Mouse (Mus musculus): ENCODE results near the gene Gm28374.

GRCm38 (mm10) chr19:6127760-6128341 is 45.8 kb upstream of the Gm28374 start, which contains the start of gene Snx15:
- TF ChIP-seq POLR2A (IDR thresholded peaks at IDR 0.05; ENCODE audit: low read depth, low read length) (peak; percentile 80), USF2 (conservative IDR thresholded peaks at IDR 0.05; ENCODE audit: low read depth, low read length) (0 out of 2 replicates have a peak, but pooled peaks have one; percentile 7), CTCF (conservative IDR thresholded peaks at IDR 0.05 in 1 of 2, IDR thresholded peaks at IDR 0.05 in 1 of 2; ENCODE audit: low read depth in 2 of 2, low read length in 2 of 2) (no peak), ZNF384 (IDR thresholded peaks at IDR 0.05; ENCODE audit: low read depth, low read length) (no peak), JUND (conservative IDR thresholded peaks at IDR 0.05; ENCODE audit: low read depth, low read length) (no peak), HCFC1 (IDR thresholded peaks at IDR 0.05; ENCODE audit: low read depth, low read length) (peak; percentile 73), MAX (IDR thresholded peaks at IDR 0.05; ENCODE audit: low read length) (peak; percentile 75), EP300 (IDR thresholded peaks at IDR 0.05; ENCODE audit: low read length) (no peak), USF1 (IDR thresholded peaks at IDR 0.05; ENCODE audit: low read depth, low read length) (no peak)

All from CH12.LX (cell line).